Mouse (Mus musculus) liver, postnatal 0 days (tissue): ENCODE data around the gene Tjp1. TPM values are rescaled to one million over a fixed set of nuclear protein-coding genes. Genes with fewer than 3 reads are reported as not detected.
A peak's percentile ranks its signal among the peaks of the same experiment; 100 is the strongest.

Source experiments
- ATAC-seq: fragments of 200-750 bp; cut with Nextera tagmentation; 2 replicates; pipeline ENCODE4 v1.8.0; 2017; ENCODE audit warnings: mild to moderate bottlenecking, moderate library complexity
- DNase-seq: peaks from one replicate; pipeline ENCODE4 v3.0.0-alpha.2; 2016
- H3K27ac ChIP-seq: fragments of 300-500 bp; sonication (generic); 2 replicates; pipeline ENCODE4 v1.5.1; 2014; ENCODE audit warnings: antibody characterized with exemption, moderate library complexity, mild to moderate bottlenecking, low read depth
- H3K27me3 ChIP-seq: fragments of 300-500 bp; sonication (generic); 2 replicates; pipeline ENCODE4 v1.6.1; 2014; ENCODE audit warnings: low read length, control low read depth, mixed read lengths; ENCODE audit not compliant: insufficient read depth
- H3K36me3 ChIP-seq: fragments of 300-500 bp; sonication (generic); replicated peaks from 2 replicates; pipeline ENCODE4 v1.6.1; 2014; ENCODE audit warnings: mild to moderate bottlenecking, control low read depth, low read length, moderate library complexity, mixed read lengths; ENCODE audit not compliant: insufficient read depth
- H3K4me1 ChIP-seq: fragments of 300-500 bp; sonication (generic); 2 replicates; pipeline ENCODE4 v1.6.1; 2014; ENCODE audit warnings: antibody characterized with exemption, mild to moderate bottlenecking, control low read depth; ENCODE audit not compliant: insufficient read depth
- H3K4me2 ChIP-seq: fragments of 300-500 bp; sonication (generic); 2 replicates; pipeline ENCODE4 v1.6.1; 2014; ENCODE audit warnings: low read depth, mild to moderate bottlenecking, low read length, moderate library complexity, mixed read lengths
- H3K4me3 ChIP-seq: fragments of 300-500 bp; sonication (generic); 2 replicates; pipeline ENCODE4 v1.5.1; 2014; ENCODE audit warnings: low read depth, low read length
- H3K9ac ChIP-seq: fragments of 300-500 bp; sonication (generic); replicated peaks from 2 replicates; pipeline ENCODE4 v1.6.1; 2014; ENCODE audit warnings: mild to moderate bottlenecking, moderate library complexity
- H3K9me3 ChIP-seq: fragments of 300-500 bp; sonication (generic); 2 replicates; pipeline ENCODE4 v1.6.1; 2016; ENCODE audit warnings: mild to moderate bottlenecking, control low read depth, low read length, mixed read lengths
- CTCF ChIP-seq: sonication (generic); IDR thresholded peaks from 2 replicates; pipeline ENCODE4 v1.5.1; 2016; ENCODE audit warnings: antibody characterized with exemption, low read depth
- EP300 ChIP-seq: IDR thresholded peaks from 2 replicates; pipeline ENCODE4 v1.6.1; 2016; ENCODE audit warnings: antibody characterized with exemption, low read depth, mild to moderate bottlenecking
- WGBS: fragments of 180-500 bp; shearing (Covaris S2); extraction: QIAGEN DNeasy Blood & Tissue Kit; methylation state at CpG from one replicate; pipeline ENCODE4 v1.1.7; 2014; ENCODE audit not compliant: insufficient replicate concordance; 5-methylcytosine and 5-hydroxymethylcytosine counted together
- polyA plus RNA-seq: library from polyadenylated mRNA; unstranded; fragments of >200 nt; fragmentation: Nextera tagmentation; extraction: Ambion mirVana; gene quantifications from 2 replicates; pipeline ENCODE4 v1.2.1, GENCODE M21; 2015

Tjp1 gene
- polyA plus RNA-seq, 1 experiment from 2014 or later, result 3.8 TPM

GRCm38 (mm10) chr7:65419012-65419411 is 108.6 kb downstream of the Tjp1 start:
- no peak for DNase-seq
- Histone ChIP-seq H3K27ac (no peak overlapping the region), H3K4me3 (no peak overlapping the region), H3K9me3 (no peaks in the 10 kb centered on the region), H3K9ac (no peak overlapping the region), H3K36me3 (no peaks in the 10 kb centered on the region), H3K4me1 (0 out of 2 replicates have a peak, but pooled peaks cover 2% of the 10 kb centered on the region), H3K4me2 (no peak overlapping the region), H3K27me3 (no peaks in the 10 kb centered on the region)
- TF ChIP-seq EP300 (no peak), CTCF (no peak)
- 65% methylated on average over 3 of the region's 3 CpGs for whole genome bisulfite sequencing
- no peak for ATAC-seq

GRCm38 (mm10) chr7:65418366-65418911 is 109.1 kb downstream of the Tjp1 start:
- H3K9me3 ChIP-seq, result no peaks in the 10 kb centered on the region
- H3K36me3 ChIP-seq, result no peaks in the 10 kb centered on the region
- DNase-seq, result no peak
- WGBS, result 68% methylated on average over 10 of the region's 10 CpGs
- no peak for TF ChIP-seq CTCF
- TF ChIP-seq EP300, result no peak
- H3K27ac ChIP-seq, result no peak overlapping the region
- H3K9ac ChIP-seq, result no peak overlapping the region
- H3K4me2 ChIP-seq, result no peak overlapping the region
- 0 out of 2 replicates have a peak, but pooled peaks cover 2% of the 10 kb centered on the region for H3K4me1 ChIP-seq
- H3K4me3 ChIP-seq, result no peak overlapping the region
- H3K27me3 ChIP-seq, result no peaks in the 10 kb centered on the region
- no peak for ATAC-seq

- DNase-seq, result no peak
Measured at GRCm38 (mm10) chr7:65417231-65418100, 110.1 kb downstream of the Tjp1 start.

GRCm38 (mm10) chr7:65416506-65416905 is 111.1 kb downstream of the Tjp1 start:
- no peak overlapping the region for H3K9ac ChIP-seq
- no peaks in the 10 kb centered on the region for H3K9me3 ChIP-seq
- ATAC-seq (no peak), DNase-seq (no peak)
- no peak for TF ChIP-seq EP300
- TF ChIP-seq CTCF, result no peak
- no peak overlapping the region for H3K4me3 ChIP-seq
- 0 out of 2 replicates have a peak, but pooled peaks cover 2% of the 10 kb centered on the region for H3K4me1 ChIP-seq
- no peaks in the 10 kb centered on the region for H3K36me3 ChIP-seq
- no peaks in the 10 kb centered on the region for H3K27me3 ChIP-seq
- no peak overlapping the region for H3K27ac ChIP-seq
- WGBS, result 61% methylated on average over 3 of the region's 3 CpGs
- H3K4me2 ChIP-seq, result no peak overlapping the region

More at GRCm38 (mm10) chr7:65417231-65418100, 110.1 kb downstream of the Tjp1 start:
- WGBS, result 42% methylated on average over 10 of the region's 10 CpGs
- Histone ChIP-seq H3K27me3 (no peaks in the 10 kb centered on the region), H3K9me3 (no peaks in the 10 kb centered on the region), H3K9ac (no peak overlapping the region), H3K4me2 (no peak overlapping the region), H3K36me3 (no peaks in the 10 kb centered on the region), H3K4me3 (no peak overlapping the region), H3K4me1 (0 out of 2 replicates have a peak, but pooled peaks cover 2% of the 10 kb centered on the region), H3K27ac (no peak overlapping the region)
- ATAC-seq, result 0 out of 2 replicates have a peak, but pooled peaks have one; percentile 25
- TF ChIP-seq EP300 (peak; percentile 2; the same call in 1 of the 2 replicates), CTCF (no peak)

GRCm38 (mm10) chr7:65413946-65414945 is 113.3 kb downstream of the Tjp1 start:
- no peaks in the 10 kb centered on the region for H3K36me3 ChIP-seq
- no peak overlapping the region for H3K9ac ChIP-seq
- no peak overlapping the region for H3K4me2 ChIP-seq
- no peak for TF ChIP-seq CTCF
- TF ChIP-seq EP300, result no peak
- no peak overlapping the region for H3K27ac ChIP-seq
- no peaks in the 10 kb centered on the region for H3K27me3 ChIP-seq
- WGBS, result 63% methylated on average over 13 of the region's 13 CpGs
- H3K4me1 ChIP-seq, result 0 out of 2 replicates have a peak, but pooled peaks cover 2% of the 10 kb centered on the region
- H3K9me3 ChIP-seq, result no peaks in the 10 kb centered on the region
- no peak for DNase-seq
- no peak for ATAC-seq
- no peak overlapping the region for H3K4me3 ChIP-seq
